Mouse (Mus musculus) hindbrain, embryonic 11.5 days (tissue): ENCODE data around the gene Vmn1r159. TPM values are rescaled to one million over a fixed set of nuclear protein-coding genes. Genes with fewer than 3 reads are reported as not detected.
"Not testable (repeated sequence)": the region's sequence is repeated elsewhere in the genome, so short reads cannot be mapped to it uniquely, and the experiment has no call there.

Experiments used
- ATAC-seq: fragments of 200-750 bp; cut with Nextera tagmentation; 2 replicates; pipeline ENCODE4 v1.8.0; 2017; ENCODE audit warnings: mild to moderate bottlenecking, moderate TSS enrichment, moderate library complexity; ENCODE audit not compliant: low FRiP score
- DNase-seq: peaks from one replicate; pipeline ENCODE4 v3.0.0-alpha.2; 2015; ENCODE audit warnings: low spot score
- H3K27ac ChIP-seq: fragments of 300-500 bp; sonication (generic); 2 replicates; pipeline ENCODE4 v1.5.1; 2014; ENCODE audit warnings: mild to moderate bottlenecking, low read depth, low read length
- H3K27me3 ChIP-seq: fragments of 300-500 bp; sonication (generic); 2 replicates; pipeline ENCODE4 v1.6.1; 2014; ENCODE audit warnings: mild to moderate bottlenecking, low read length, moderate library complexity, mixed read lengths; ENCODE audit not compliant: control insufficient read depth, insufficient read depth
- H3K36me3 ChIP-seq: fragments of 300-500 bp; sonication (generic); 2 replicates; pipeline ENCODE4 v1.6.1; 2014; ENCODE audit warnings: mild to moderate bottlenecking, low read length, moderate library complexity, mixed read lengths; ENCODE audit not compliant: control insufficient read depth, insufficient read depth
- H3K4me1 ChIP-seq: fragments of 300-500 bp; sonication (generic); replicated peaks from 2 replicates; pipeline ENCODE4 v1.6.1; 2014; ENCODE audit warnings: low read length, mixed read lengths; ENCODE audit not compliant: control insufficient read depth, insufficient read depth
- H3K4me2 ChIP-seq: fragments of 300-500 bp; sonication (generic); replicated peaks from 2 replicates; pipeline ENCODE4 v1.6.1; 2014; ENCODE audit warnings: mild to moderate bottlenecking, low read depth, low read length
- H3K4me3 ChIP-seq: fragments of 300-500 bp; sonication (generic); 2 replicates; pipeline ENCODE4 v1.5.1; 2014; ENCODE audit warnings: low read depth, low read length
- H3K9ac ChIP-seq: fragments of 300-500 bp; sonication (generic); 2 replicates; pipeline ENCODE4 v1.6.1; 2014; ENCODE audit warnings: low read depth, low read length
- H3K9me3 ChIP-seq: fragments of 300-500 bp; sonication (generic); 2 replicates; pipeline ENCODE4 v1.6.1; 2016; ENCODE audit warnings: low read length; ENCODE audit not compliant: control insufficient read depth
- WGBS: fragments of 180-500 bp; shearing (Covaris S2); extraction: QIAGEN DNeasy Blood & Tissue Kit; methylation state at CpG from one replicate; pipeline ENCODE4 v1.1.7; 2014; 5-methylcytosine and 5-hydroxymethylcytosine counted together
- polyA plus RNA-seq: library from polyadenylated mRNA; unstranded; fragments of >200 nt; fragmentation: Nextera tagmentation; extraction: Ambion mirVana; gene quantifications from 2 replicates; pipeline ENCODE4 v1.2.1, GENCODE M21; 2014

Gene Vmn1r159
- not detected in 2 replicates for polyA plus RNA-seq

GRCm38 (mm10) chr7:22843505-22843904 is at the start of gene Vmn1r159:
Vmn1r159 (minus strand) TSS chr7:22843605.
- ATAC-seq, H3K4me2 ChIP-seq, H3K4me1 ChIP-seq, H3K36me3 ChIP-seq, DNase-seq, H3K4me3 ChIP-seq, H3K27ac ChIP-seq, H3K9ac ChIP-seq, H3K27me3 ChIP-seq, H3K9me3 ChIP-seq: not testable (repeated sequence)
- WGBS, result 61% methylated on average over 2 of the region's 3 CpGs

GRCm38 (mm10) chr7:22870924-22871323 is 27.5 kb upstream of the Vmn1r159 start, which contains the start of gene Vmn1r160:
Vmn1r160 (plus strand) TSS chr7:22871224.
- not testable (repeated sequence) for H3K9ac ChIP-seq, H3K4me3 ChIP-seq, H3K9me3 ChIP-seq, ATAC-seq, H3K4me2 ChIP-seq, H3K27ac ChIP-seq, H3K36me3 ChIP-seq, DNase-seq, H3K4me1 ChIP-seq, H3K27me3 ChIP-seq
- WGBS, result 33% methylated on average over 1 of the region's 3 CpGs

Other genes starting within 250 kb of the Vmn1r159 start
- not detected in 2 replicates for gene Vmn1r155, start 185.6 kb downstream of the Vmn1r159 start, polyA plus RNA-seq
- not detected in 2 replicates for gene Gm8693, start 151.3 kb downstream of the Vmn1r159 start, polyA plus RNA-seq
- gene Gm4567, start 123.9 kb downstream of the Vmn1r159 start, polyA plus RNA-seq, result not detected in 2 replicates
- gene Vmn1r157, start 81.9 kb downstream of the Vmn1r159 start, polyA plus RNA-seq, result not detected in 2 replicates
- gene Vmn1r158, start 52.8 kb downstream of the Vmn1r159 start, polyA plus RNA-seq, result not detected in 2 replicates
- gene Vmn1r160, start 27.6 kb upstream of the Vmn1r159 start, polyA plus RNA-seq, result not detected in 2 replicates
- not detected in 2 replicates for gene Gm4214, start 141.1 kb upstream of the Vmn1r159 start, polyA plus RNA-seq
- not detected in 2 replicates for gene Gm4216, start 176.3 kb upstream of the Vmn1r159 start, polyA plus RNA-seq
- gene Vmn1r163, start 211.9 kb upstream of the Vmn1r159 start, polyA plus RNA-seq, result not detected in 2 replicates
- gene Gm8720, start 223.9 kb upstream of the Vmn1r159 start, polyA plus RNA-seq, result not detected in 2 replicates